Mouse (Mus musculus) CH12.LX (cell line): ENCODE results near the gene Senp8. TPM values are rescaled to one million over a fixed set of nuclear protein-coding genes. Genes with fewer than 3 reads are reported as not detected.

Experiments used
- DNase-seq: peaks from one replicate; pipeline ENCODE4 v3.0.0-alpha.2; 2013; ENCODE audit errors: extremely low read depth
- H3K27ac ChIP-seq: 2 replicates; pipeline ENCODE4 v1.5.1; 2012; ENCODE audit warnings: low read depth, mild to moderate bottlenecking, control low read depth, moderate library complexity; ENCODE audit not compliant: insufficient read depth
- H3K27me3 ChIP-seq: replicated peaks from 2 replicates; pipeline ENCODE3; 2012; ENCODE audit warnings: inconsistent platforms
- H3K36me3 ChIP-seq, 2 experiments: replicated peaks in 1 of 2; 2 replicates each; pipeline versions ENCODE3 to v1.6.1; 2012; ENCODE audit warnings: inconsistent platforms in 1 of 2, low read length in 1 of 2, mild to moderate bottlenecking in 1 of 2, mixed read lengths in 1 of 2, moderate library complexity in 1 of 2; ENCODE audit not compliant: control insufficient read depth in 1 of 2, insufficient read depth in 1 of 2
- H3K4me1 ChIP-seq, 2 experiments: 2 replicates each; pipeline ENCODE4 v1.6.1; 2012; ENCODE audit warnings: inconsistent platforms in 1 of 2, moderate library complexity in 1 of 2; ENCODE audit not compliant: insufficient read depth in 2 of 2, control insufficient read depth in 1 of 2
- H3K4me2 ChIP-seq: 2 replicates; pipeline ENCODE4 v1.6.1; 2012; ENCODE audit warnings: low read depth, mild to moderate bottlenecking, control low read depth; ENCODE audit not compliant: poor library complexity, insufficient read depth, severe bottlenecking
- H3K4me3 ChIP-seq, 3 experiments: fragments of 150-350 bp in 1 of 3; sonication (generic) in 1 of 3; replicated peaks in 1 of 3; 2 replicates each; pipeline versions ENCODE3 to v1.5.1; 2011 to 2012; ENCODE audit warnings: low read depth in 2 of 3, low read length in 2 of 3, mild to moderate bottlenecking in 2 of 3, moderate library complexity in 2 of 3, control low read depth in 1 of 3, improper control_type of control experiment in 1 of 3, inconsistent platforms in 1 of 3, mixed read lengths in 1 of 3; ENCODE audit not compliant: poor library complexity in 1 of 3
- H3K79me2 ChIP-seq: replicated peaks from 2 replicates; pipeline ENCODE4 v1.6.1; 2012; ENCODE audit warnings: mild to moderate bottlenecking, moderate library complexity; ENCODE audit not compliant: control insufficient read depth, poor library complexity, insufficient read depth, severe bottlenecking; ENCODE audit errors: extremely low read depth
- H3K9ac ChIP-seq: 2 replicates; pipeline ENCODE4 v1.6.1; 2012; ENCODE audit warnings: low read depth, mild to moderate bottlenecking, control low read depth, moderate library complexity; ENCODE audit not compliant: insufficient read depth
- H3K9me3 ChIP-seq: replicated peaks from 2 replicates; pipeline ENCODE3; 2012; ENCODE audit warnings: low read length, inconsistent platforms, mixed read lengths
- BHLHE40 ChIP-seq: IDR thresholded peaks from 2 replicates; pipeline ENCODE4 v1.6.1; 2011; ENCODE audit warnings: mild to moderate bottlenecking, low read depth, low read length, improper control_type of control experiment
- CHD1 ChIP-seq: IDR thresholded peaks from 2 replicates; pipeline ENCODE4 v1.6.1; 2012; ENCODE audit warnings: low read depth, low read length, improper control_type of control experiment, inconsistent platforms
- CHD2 ChIP-seq: IDR thresholded peaks from 2 replicates; pipeline ENCODE4 v1.6.1; 2011; ENCODE audit warnings: low read length, improper control_type of control experiment
- CTCF ChIP-seq, 2 experiments: IDR thresholded peaks in 1 of 2; conservative IDR thresholded peaks in 1 of 2; 2 replicates each; pipeline ENCODE4 v1.5.1; 2011 to 2012; ENCODE audit warnings: low read depth in 2 of 2, low read length in 2 of 2, improper control_type of control experiment in 1 of 2, inconsistent platforms in 1 of 2, mild to moderate bottlenecking in 1 of 2, moderate library complexity in 1 of 2
- E2F4 ChIP-seq: IDR thresholded peaks from 2 replicates; pipeline ENCODE4 v1.6.1; 2011; ENCODE audit warnings: low read depth, low read length, improper control_type of control experiment; ENCODE audit not compliant: insufficient replicate concordance
- ELF1 ChIP-seq: IDR thresholded peaks from 2 replicates; pipeline ENCODE4 v1.6.1; 2014; ENCODE audit warnings: low read depth, mild to moderate bottlenecking, inconsistent platforms, low read length, improper control_type of control experiment
- EP300 ChIP-seq: IDR thresholded peaks from 2 replicates; pipeline ENCODE4 v1.6.1; 2011; ENCODE audit warnings: low read length, improper control_type of control experiment
- ETS1 ChIP-seq: conservative IDR thresholded peaks from 2 replicates; pipeline ENCODE4 v1.6.1; 2012; ENCODE audit warnings: low read depth, mild to moderate bottlenecking, inconsistent platforms, low read length, improper control_type of control experiment, moderate library complexity
- GABPA ChIP-seq: IDR thresholded peaks from 2 replicates; pipeline ENCODE4 v1.6.1; 2012; ENCODE audit warnings: low read depth, low read length, improper control_type of control experiment, inconsistent platforms; ENCODE audit not compliant: insufficient replicate concordance
- HCFC1 ChIP-seq: IDR thresholded peaks from 2 replicates; pipeline ENCODE4 v1.6.1; 2012; ENCODE audit warnings: low read depth, mild to moderate bottlenecking, inconsistent platforms, low read length, improper control_type of control experiment
- IRF4 ChIP-seq: IDR thresholded peaks from 2 replicates; pipeline ENCODE4 v1.6.1; 2014; ENCODE audit warnings: low read depth, mild to moderate bottlenecking, inconsistent platforms, low read length, improper control_type of control experiment
- JUN ChIP-seq: IDR thresholded peaks from 2 replicates; pipeline ENCODE4 v1.6.1; 2011; ENCODE audit warnings: low read depth, mild to moderate bottlenecking, low read length, improper control_type of control experiment, moderate library complexity; ENCODE audit not compliant: insufficient read depth
- JUND ChIP-seq: conservative IDR thresholded peaks from 2 replicates; pipeline ENCODE4 v1.6.1; 2011; ENCODE audit warnings: low read depth, low read length, improper control_type of control experiment
- MAFK ChIP-seq: IDR thresholded peaks from 2 replicates; pipeline ENCODE4 v1.6.1; 2011; ENCODE audit warnings: low read length, improper control_type of control experiment; ENCODE audit not compliant: insufficient replicate concordance
- MAX ChIP-seq: IDR thresholded peaks from 2 replicates; pipeline ENCODE4 v1.6.1; 2011; ENCODE audit warnings: low read length, improper control_type of control experiment
- MAZ ChIP-seq: IDR thresholded peaks from 2 replicates; pipeline ENCODE4 v1.6.1; 2012; ENCODE audit warnings: low read depth, mild to moderate bottlenecking, inconsistent platforms, low read length, improper control_type of control experiment, moderate library complexity
- MEF2A ChIP-seq: IDR thresholded peaks from 2 replicates; pipeline ENCODE4 v1.6.1; 2014; ENCODE audit warnings: low read depth, mild to moderate bottlenecking, inconsistent platforms, low read length, improper control_type of control experiment, borderline replicate concordance
- MXI1 ChIP-seq: IDR thresholded peaks from 2 replicates; pipeline ENCODE4 v1.6.1; 2011; ENCODE audit warnings: mild to moderate bottlenecking, low read depth, low read length, improper control_type of control experiment
- MYC ChIP-seq: IDR thresholded peaks from 2 replicates; pipeline ENCODE4 v1.6.1; 2011; ENCODE audit warnings: low read depth, mild to moderate bottlenecking, improper control_type of control experiment, low read length
- NELFE ChIP-seq: IDR thresholded peaks from 2 replicates; pipeline ENCODE4 v1.6.1; 2011; ENCODE audit warnings: low read depth, low read length, improper control_type of control experiment
- NRF1 ChIP-seq: IDR thresholded peaks from 2 replicates; pipeline ENCODE4 v1.6.1; 2014; ENCODE audit warnings: low read depth, mild to moderate bottlenecking, inconsistent platforms, low read length, improper control_type of control experiment, moderate library complexity
- PAX5 ChIP-seq: IDR thresholded peaks from 2 replicates; pipeline ENCODE4 v1.6.1; 2012; ENCODE audit warnings: low read length, inconsistent platforms, mixed read lengths
- POLR2A ChIP-seq: IDR thresholded peaks from 2 replicates; pipeline ENCODE4 v1.6.1; 2011; ENCODE audit warnings: low read depth, mild to moderate bottlenecking, improper control_type of control experiment, low read length
- POLR2AphosphoS2 ChIP-seq: IDR thresholded peaks from 2 replicates; pipeline ENCODE4 v1.6.1; 2011; ENCODE audit warnings: low read depth, low read length, improper control_type of control experiment
- RAD21 ChIP-seq: IDR thresholded peaks from 2 replicates; pipeline ENCODE4 v1.6.1; 2011; ENCODE audit warnings: low read depth, mild to moderate bottlenecking, low read length, improper control_type of control experiment, moderate library complexity
- RCOR1 ChIP-seq: conservative IDR thresholded peaks from 2 replicates; pipeline ENCODE4 v1.6.1; 2012; ENCODE audit warnings: low read depth, mild to moderate bottlenecking, inconsistent platforms, low read length, improper control_type of control experiment
- SIN3A ChIP-seq: IDR thresholded peaks from 2 replicates; pipeline ENCODE4 v1.6.1; 2012; ENCODE audit warnings: low read length, improper control_type of control experiment, inconsistent platforms
- SMC3 ChIP-seq: IDR thresholded peaks from 2 replicates; pipeline ENCODE4 v1.6.1; 2011; ENCODE audit warnings: low read depth, low read length, improper control_type of control experiment
- TBP ChIP-seq: conservative IDR thresholded peaks from 2 replicates; pipeline ENCODE4 v1.6.1; 2011; ENCODE audit warnings: low read depth, low read length, improper control_type of control experiment
- TCF12 ChIP-seq: IDR thresholded peaks from 2 replicates; pipeline ENCODE4 v1.6.1; 2014; ENCODE audit warnings: low read depth, mild to moderate bottlenecking, inconsistent platforms, low read length, improper control_type of control experiment
- UBTF ChIP-seq: IDR thresholded peaks from 2 replicates; pipeline ENCODE4 v1.6.1; 2012; ENCODE audit warnings: low read depth, mild to moderate bottlenecking, inconsistent platforms, low read length, improper control_type of control experiment, moderate library complexity
- USF1 ChIP-seq: IDR thresholded peaks from 2 replicates; pipeline ENCODE4 v1.6.1; 2014; ENCODE audit warnings: low read depth, mild to moderate bottlenecking, inconsistent platforms, low read length, improper control_type of control experiment
- USF2 ChIP-seq: conservative IDR thresholded peaks from 2 replicates; pipeline ENCODE4 v1.6.1; 2011; ENCODE audit warnings: low read depth, low read length, improper control_type of control experiment
- ZC3H11A ChIP-seq: IDR thresholded peaks from 2 replicates; pipeline ENCODE4 v1.6.1; 2012; ENCODE audit warnings: low read depth, mild to moderate bottlenecking, inconsistent platforms, low read length, improper control_type of control experiment
- ZKSCAN1 ChIP-seq: IDR thresholded peaks from 2 replicates; pipeline ENCODE4 v1.6.1; 2012; ENCODE audit warnings: low read depth, inconsistent platforms, low read length, improper control_type of control experiment, borderline replicate concordance
- ZMIZ1 ChIP-seq: IDR thresholded peaks from 2 replicates; pipeline ENCODE4 v1.6.1; 2012; ENCODE audit warnings: low read depth, mild to moderate bottlenecking, inconsistent platforms, low read length, improper control_type of control experiment
- ZNF384 ChIP-seq: IDR thresholded peaks from 2 replicates; pipeline ENCODE4 v1.6.1; 2012; ENCODE audit warnings: low read depth, low read length, improper control_type of control experiment, inconsistent platforms
- dilution Hi-C: fragments of 300-500 bp; cut with MboI; formaldehyde crosslinking; loops from 2 replicates; pipeline ENCODE4 v1.14.3; 2020; ENCODE audit warnings: low sequenced_read_pairs; ENCODE audit not compliant: extremely low pct_unique_long_range_greater_than_20kb, extremely low pct_ligation_motif_present
- in situ Hi-C: fragments of 300-500 bp; cut with MboI; formaldehyde crosslinking; loops from 3 replicates; pipeline ENCODE4 v1.14.3; 2019; ENCODE audit warnings: low sequenced_read_pairs, low pct_ligation_motif_present, low pct_unique_long_range_greater_than_20kb, mixed read lengths
- polyA plus RNA-seq: library from polyadenylated mRNA; unstranded; fragments of >175 nt; gene quantifications from 2 replicates; pipeline ENCODE4 v1.2.1, GENCODE M21; 2012; ENCODE audit warnings: low read depth; ENCODE audit not compliant: insufficient read length
- total RNA-seq, 2 experiments: library from RNA; depleted of rRNA; stranded (reverse); fragments of 300-350 nt in 1 of 2; fragments of >200 nt in 1 of 2; gene quantifications; 2 replicates each; pipeline ENCODE4 v1.2.3; 2012 to 2014

Gene Senp8
- total RNA-seq (2012; rRNA removed) (3.5 and 5.2 TPM in 2 replicates), total RNA-seq (2014; rRNA removed) (7.4 and 8.5 TPM in 2 replicates), polyA plus RNA-seq (6.1 TPM in 2 replicates)

GRCm38 (mm10) chr9:59750267-59751065 is at the start of gene Senp8, which contains the start of gene Myo9a:
Gene Senp8, minus strand, starts transcription at chr9:59750710.
Gene Myo9a, plus strand, starts transcription at chr9:59750896.
- Histone ChIP-seq H3K9ac (peak within 1 kb of the TSS; percentile 58), H3K4me1 (peaks cover 0 to 14% of the 10 kb centered on the region in 2 experiments; a peak in 3 of 4 replicates), H3K27ac (peak within 1 kb of the TSS; percentile 12), H3K27me3 (no peaks in the 10 kb centered on the region), H3K4me2 (peak within 1 kb of the TSS; percentile 92), H3K4me3 (peak within 1 kb of the TSS; percentile 79 to 87 (median 82)), H3K9me3 (no peaks in the 10 kb centered on the region), H3K79me2 (peaks cover 4% of the 10 kb centered on the region; the same call in 1 of the 2 replicates), H3K36me3 (no peaks in the 10 kb centered on the region)
- peak; percentile 95 for DNase-seq
- dilution Hi-C loops, result no loop called here
- in situ Hi-C loops, result no loop called here
- TF ChIP-seq HCFC1, result peak; percentile 70
- peak; percentile 94 for TF ChIP-seq MAZ
- TF ChIP-seq MAX, result peak; percentile 67
- peak; percentile 91 for TF ChIP-seq USF1
- TF ChIP-seq ZMIZ1, result peak; percentile 75
- TF ChIP-seq IRF4, result no peak
- TF ChIP-seq SMC3, result no peak
- TF ChIP-seq MAFK, result no peak
- TF ChIP-seq BHLHE40, result peak; percentile 100
- peak; percentile 83 for TF ChIP-seq NELFE
- peak; percentile 79 for TF ChIP-seq TBP
- 0 out of 2 replicates have a peak, but pooled peaks have one; percentile 8 for TF ChIP-seq ZNF384
- TF ChIP-seq ZKSCAN1, result no peak
- no peak; the same call in 1 of the 2 replicates for TF ChIP-seq RCOR1
- peak; percentile 79; the same call in 1 of the 2 replicates for TF ChIP-seq POLR2AphosphoS2
- TF ChIP-seq NRF1, result peak; percentile 92
- TF ChIP-seq GABPA, result no peak
- TF ChIP-seq TCF12, result peak; percentile 59
- TF ChIP-seq PAX5, result no peak
- peak in 1 of 2 experiments; percentile 11; a peak in 1 of 4 replicates for TF ChIP-seq CTCF (conservative IDR thresholded peaks at IDR 0.05 in 1 of 2, IDR thresholded peaks at IDR 0.05 in 1 of 2; ENCODE audit: low read depth in 2 of 2, low read length in 2 of 2)
- TF ChIP-seq POLR2A, result peak; percentile 85
- 0 out of 2 replicates have a peak, but pooled peaks have one; percentile 28 for TF ChIP-seq CHD1
- no peak; the same call in 1 of the 2 replicates for TF ChIP-seq UBTF
- TF ChIP-seq USF2, result peak; percentile 68
- TF ChIP-seq MXI1, result peak; percentile 81
- TF ChIP-seq JUND, result no peak
- TF ChIP-seq MEF2A, result peak; percentile 42; the same call in 1 of the 2 replicates
- no peak for TF ChIP-seq RAD21
- TF ChIP-seq ZC3H11A, result no peak
- TF ChIP-seq MYC, result 0 out of 2 replicates have a peak, but pooled peaks have one; percentile 37
- TF ChIP-seq CHD2, result peak; percentile 56; the same call in 1 of the 2 replicates
- TF ChIP-seq ELF1, result peak; percentile 47
- no peak for TF ChIP-seq JUN
- 0 out of 2 replicates have a peak, but pooled peaks have one; percentile 42 for TF ChIP-seq E2F4
- TF ChIP-seq EP300, result no peak
- TF ChIP-seq SIN3A, result 0 out of 2 replicates have a peak, but pooled peaks have one; percentile 45
- no peak for TF ChIP-seq ETS1
